Mouse (Mus musculus) neural tube, embryonic 15.5 days (tissue): ENCODE measurements around the gene Gm49673. TPM values are rescaled to one million over a fixed set of nuclear protein-coding genes. Genes with fewer than 3 reads are reported as not detected.
A peak's percentile ranks its signal among the peaks of the same experiment; 100 is the strongest.
"Not testable (repeated sequence)": the region's sequence is repeated elsewhere in the genome, so short reads cannot be mapped to it uniquely, and the experiment has no call there.

Experiments used
- ATAC-seq: fragments of 200-750 bp; cut with Nextera tagmentation; 2 replicates; pipeline ENCODE4 v1.8.0; 2017; ENCODE audit warnings: mild to moderate bottlenecking, moderate TSS enrichment, moderate library complexity; ENCODE audit not compliant: low FRiP score
- H3K27ac ChIP-seq: fragments of 300-500 bp; sonication (generic); replicated peaks from 2 replicates; pipeline ENCODE4 v1.5.1; 2015; ENCODE audit warnings: mild to moderate bottlenecking, inconsistent platforms
- H3K27me3 ChIP-seq: fragments of 300-500 bp; sonication (generic); replicated peaks from 2 replicates; pipeline ENCODE4 v1.6.1; 2015; ENCODE audit warnings: inconsistent platforms
- H3K36me3 ChIP-seq: fragments of 300-500 bp; sonication (generic); 2 replicates; pipeline ENCODE4 v1.6.1; 2015; ENCODE audit warnings: inconsistent platforms
- H3K4me1 ChIP-seq: fragments of 300-500 bp; sonication (generic); 2 replicates; pipeline ENCODE4 v1.6.1; 2015; ENCODE audit warnings: inconsistent platforms
- H3K4me2 ChIP-seq: fragments of 300-500 bp; sonication (generic); 2 replicates; pipeline ENCODE4 v1.6.1; 2015; ENCODE audit warnings: inconsistent platforms, mild to moderate bottlenecking, moderate library complexity
- H3K4me3 ChIP-seq: fragments of 300-500 bp; sonication (generic); replicated peaks from 2 replicates; pipeline ENCODE4 v1.5.1; 2015; ENCODE audit warnings: mild to moderate bottlenecking, inconsistent platforms
- H3K9ac ChIP-seq: fragments of 300-500 bp; sonication (generic); replicated peaks from 2 replicates; pipeline ENCODE4 v1.6.1; 2015; ENCODE audit warnings: mild to moderate bottlenecking, inconsistent platforms
- H3K9me3 ChIP-seq: fragments of 300-500 bp; sonication (generic); replicated peaks from 2 replicates; pipeline ENCODE4 v1.6.1; 2016; ENCODE audit warnings: inconsistent platforms
- WGBS: fragments of 180-500 bp; shearing (Covaris S2); methylation state at CpG from one replicate; pipeline ENCODE4 v1.1.7; 2015; ENCODE audit warnings: mixed read lengths; 5-methylcytosine and 5-hydroxymethylcytosine counted together
- polyA plus RNA-seq: library from polyadenylated mRNA; unstranded; fragments of >200 nt; fragmentation: Nextera tagmentation; extraction: Ambion mirVana; gene quantifications from 2 replicates; pipeline ENCODE4 v1.2.1, GENCODE M21; 2015

Gm49673 gene
- polyA plus RNA-seq, 1 experiment from 2014 or later = 0.27 TPM

GRCm38 (mm10) chr17:8164701-8165607, 17.4 kb upstream of the Gm49673 start, which contains the start of gene Fgfr1op:
TSS of gene Fgfr1op (plus strand) at chr17:8165501.
- not testable (repeated sequence) for H3K27me3 ChIP-seq, H3K4me1 ChIP-seq, H3K36me3 ChIP-seq, H3K9me3 ChIP-seq
- Histone ChIP-seq H3K27ac (peak within 1 kb of the TSS; percentile 72), H3K9ac (peak within 1 kb of the TSS; percentile 47), H3K4me3 (peak within 1 kb of the TSS; percentile 50), H3K4me2 (peak within 1 kb of the TSS; percentile 48)
- ATAC-seq = peak; percentile 97
- WGBS = 2% methylated on average over 18 of the region's 55 CpGs

GRCm38 (mm10) chr17:8160969-8161368, 13.4 kb upstream of the Gm49673 start:
- H3K4me1 ChIP-seq, H3K27ac ChIP-seq, H3K9me3 ChIP-seq, ATAC-seq, H3K36me3 ChIP-seq, H3K9ac ChIP-seq, H3K4me2 ChIP-seq, H3K4me3 ChIP-seq, H3K27me3 ChIP-seq: not testable (repeated sequence)
- WGBS = 47% methylated on average over 3 of the region's 3 CpGs

- not testable (repeated sequence) for H3K9ac ChIP-seq, H3K4me3 ChIP-seq, H3K27ac ChIP-seq, H3K36me3 ChIP-seq, H3K9me3 ChIP-seq, ATAC-seq, H3K4me2 ChIP-seq, H3K27me3 ChIP-seq, H3K4me1 ChIP-seq
- no CpG with 5 or more reads among the region's 1 CpGs for WGBS
These were observed 11.0 kb upstream of the Gm49673 start for GRCm38 (mm10) chr17:8158627-8159026.

- ATAC-seq, H3K27me3 ChIP-seq, H3K36me3 ChIP-seq, H3K4me3 ChIP-seq, H3K4me2 ChIP-seq, H3K27ac ChIP-seq, H3K9ac ChIP-seq, H3K9me3 ChIP-seq, H3K4me1 ChIP-seq: not testable (repeated sequence)
- 100% methylated on average over 1 of the region's 8 CpGs for WGBS
These were observed 8.4 kb upstream of the Gm49673 start for GRCm38 (mm10) chr17:8155982-8156381.

GRCm38 (mm10) chr17:8155010-8155409, 7.4 kb upstream of the Gm49673 start:
- H3K27ac ChIP-seq, H3K4me1 ChIP-seq, H3K4me3 ChIP-seq, H3K9ac ChIP-seq, H3K27me3 ChIP-seq, H3K36me3 ChIP-seq, H3K4me2 ChIP-seq, H3K9me3 ChIP-seq, ATAC-seq: not testable (repeated sequence)
- WGBS = 83% methylated on average over 7 of the region's 7 CpGs

GRCm38 (mm10) chr17:8146931-8147330, 657 bp downstream of the Gm49673 start:
- not testable (repeated sequence) for H3K4me1 ChIP-seq, H3K9me3 ChIP-seq, ATAC-seq, H3K27me3 ChIP-seq, H3K9ac ChIP-seq, H3K27ac ChIP-seq, H3K36me3 ChIP-seq
- 17% methylated on average over 5 of the region's 5 CpGs for WGBS
- Histone ChIP-seq H3K4me2 (peak overlapping the region; percentile 70), H3K4me3 (peak overlapping the region; percentile 50)

- not testable (repeated sequence) for H3K36me3 ChIP-seq, H3K9ac ChIP-seq, H3K4me2 ChIP-seq, H3K4me3 ChIP-seq, H3K27ac ChIP-seq, H3K9me3 ChIP-seq, H3K27me3 ChIP-seq, ATAC-seq, H3K4me1 ChIP-seq
- 59% methylated on average over 10 of the region's 14 CpGs for WGBS
These were observed 3.5 kb downstream of the Gm49673 start for GRCm38 (mm10) chr17:8143802-8144673.

- not testable (repeated sequence) for H3K9me3 ChIP-seq, H3K27me3 ChIP-seq, H3K4me3 ChIP-seq, H3K36me3 ChIP-seq, H3K4me2 ChIP-seq, H3K4me1 ChIP-seq, H3K9ac ChIP-seq, H3K27ac ChIP-seq, ATAC-seq
- 81% methylated on average over 3 of the region's 3 CpGs for WGBS
These were observed 7.4 kb downstream of the Gm49673 start for GRCm38 (mm10) chr17:8140210-8140609.

- WGBS = 93% methylated on average over 5 of the region's 5 CpGs
- not testable (repeated sequence) for H3K9ac ChIP-seq, H3K27me3 ChIP-seq, H3K27ac ChIP-seq, H3K4me3 ChIP-seq, H3K4me2 ChIP-seq, H3K36me3 ChIP-seq, H3K4me1 ChIP-seq, H3K9me3 ChIP-seq, ATAC-seq
These were observed 9.5 kb downstream of the Gm49673 start for GRCm38 (mm10) chr17:8138116-8138515.

- not testable (repeated sequence) for H3K27me3 ChIP-seq, ATAC-seq
These were observed 16.7 kb downstream of the Gm49673 start for GRCm38 (mm10) chr17:8130849-8131248.

GRCm38 (mm10) chr17:8129578-8129977, 18.0 kb downstream of the Gm49673 start:
- H3K4me2 ChIP-seq, H3K27me3 ChIP-seq, H3K4me3 ChIP-seq, H3K9me3 ChIP-seq, H3K36me3 ChIP-seq, H3K9ac ChIP-seq, H3K27ac ChIP-seq, H3K4me1 ChIP-seq, ATAC-seq: not testable (repeated sequence)
- WGBS = 89% methylated on average over 9 of the region's 9 CpGs

More at GRCm38 (mm10) chr17:8130849-8131248, 16.7 kb downstream of the Gm49673 start:
- not testable (repeated sequence) for H3K36me3 ChIP-seq, H3K27ac ChIP-seq, H3K9me3 ChIP-seq, H3K4me1 ChIP-seq, H3K9ac ChIP-seq, H3K4me3 ChIP-seq, H3K4me2 ChIP-seq
- WGBS = no CpG with 5 or more reads among the region's 6 CpGs
